Mouse (Mus musculus): ENCODE measurements at regions not wholly inside any gene's neighbourhood (a gene's known extent, or its start where the extent isn't known, plus 50 kb on each side); places are given as distances from the start of the nearest gene placed in this dataset.

DNA sequence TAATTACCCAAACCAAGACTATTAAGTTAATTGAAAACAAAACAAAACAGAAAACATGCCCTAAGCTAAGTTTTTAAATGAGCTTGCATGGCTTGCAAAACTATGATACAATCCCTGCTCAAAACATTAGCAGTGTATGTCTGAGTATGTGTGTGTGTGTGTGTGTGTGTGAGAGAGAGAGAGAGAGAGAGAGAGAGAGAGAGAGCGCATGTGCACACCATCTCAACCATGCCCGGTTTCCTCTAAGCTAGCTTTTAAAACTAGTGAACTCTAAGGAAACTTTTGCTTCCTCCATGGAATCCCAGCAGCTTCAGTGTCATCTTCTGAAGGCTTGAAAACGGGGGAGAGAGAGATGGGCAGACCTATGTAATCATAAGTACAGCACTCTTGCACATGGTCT, 114.3 kb downstream of the Rchy1 start:
- H3K36me3 ChIP-seq (ENCODE audit: control insufficient read depth, insufficient read depth, low read length, poor library complexity, severe bottlenecking), result no peaks in the 10 kb centered on the region
- TF ChIP-seq ZC3H11A (IDR thresholded peaks at IDR 0.05; ENCODE audit: borderline replicate concordance, low read depth, low read length) (no peak), CHD2 (IDR thresholded peaks at IDR 0.05; ENCODE audit: low read depth, low read length) (no peak), ZNF384 (IDR thresholded peaks at IDR 0.05; ENCODE audit: low read depth, low read length) (no peak), MAFK (IDR thresholded peaks at IDR 0.05; ENCODE audit: insufficient read depth, low read depth, low read length) (no peak), HCFC1 (IDR thresholded peaks at IDR 0.05; ENCODE audit: borderline replicate concordance, insufficient read depth, low read length) (no peak)
- no peaks in the 10 kb centered on the region for H3K9me3 ChIP-seq (ENCODE audit: control insufficient read depth, insufficient read depth, low read depth, low read length)
- no peak overlapping the region for H3K9ac ChIP-seq (ENCODE audit: insufficient read depth, low read depth, low read length, poor library complexity, severe bottlenecking)
- in situ Hi-C loops (cut with MboI; ENCODE audit: low sequenced_read_pairs in 2 of 2, unreplicated experiment in 2 of 2), result no loop called here
- H3K27ac ChIP-seq (ENCODE audit: insufficient read depth, low read depth, low read length, poor library complexity, severe bottlenecking), result no peak overlapping the region
- no peak for DNase-seq (ENCODE audit: low read depth, low spot score)
- no peak overlapping the region for H3K4me3 ChIP-seq (ENCODE audit: insufficient read depth in 1 of 2, low read depth in 1 of 2, low read length in 2 of 2, poor library complexity in 1 of 2, severe bottlenecking in 1 of 2)
- H3K4me1 ChIP-seq (ENCODE audit: control insufficient read depth in 2 of 2, insufficient read depth in 2 of 2, low read length in 2 of 2, poor library complexity in 1 of 2), result no peaks in the 10 kb centered on the region

- Histone ChIP-seq H3K27ac (ENCODE audit: insufficient read depth, low read depth, low read length, poor library complexity, severe bottlenecking) (no peak overlapping the region), H3K9ac (ENCODE audit: insufficient read depth, low read depth, low read length, poor library complexity, severe bottlenecking) (no peak overlapping the region), H3K4me1 (ENCODE audit: control insufficient read depth in 2 of 2, insufficient read depth in 2 of 2, low read length in 2 of 2, poor library complexity in 1 of 2) (no peaks in the 10 kb centered on the region), H3K36me3 (ENCODE audit: control insufficient read depth, insufficient read depth, low read length, poor library complexity, severe bottlenecking) (no peaks in the 10 kb centered on the region), H3K9me3 (ENCODE audit: control insufficient read depth, insufficient read depth, low read depth, low read length) (no peaks in the 10 kb centered on the region), H3K4me3 (ENCODE audit: insufficient read depth in 1 of 2, low read depth in 1 of 2, low read length in 2 of 2, poor library complexity in 1 of 2, severe bottlenecking in 1 of 2) (no peak overlapping the region)
- no peak for TF ChIP-seq ZNF384 (IDR thresholded peaks at IDR 0.05; ENCODE audit: low read depth, low read length)
- no peak for TF ChIP-seq CHD2 (IDR thresholded peaks at IDR 0.05; ENCODE audit: low read depth, low read length)
- no peak for TF ChIP-seq HCFC1 (IDR thresholded peaks at IDR 0.05; ENCODE audit: borderline replicate concordance, insufficient read depth, low read length)
- TF ChIP-seq MAFK (IDR thresholded peaks at IDR 0.05; ENCODE audit: insufficient read depth, low read depth, low read length), result no peak
- DNase-seq (ENCODE audit: low read depth, low spot score), result no peak
- in situ Hi-C loops (cut with MboI; ENCODE audit: low sequenced_read_pairs in 2 of 2, unreplicated experiment in 2 of 2), result no loop called here
Observed at GRCm38 (mm10) chr5:91843044-91843443, 119.8 kb downstream of the Rchy1 start.

DNA sequence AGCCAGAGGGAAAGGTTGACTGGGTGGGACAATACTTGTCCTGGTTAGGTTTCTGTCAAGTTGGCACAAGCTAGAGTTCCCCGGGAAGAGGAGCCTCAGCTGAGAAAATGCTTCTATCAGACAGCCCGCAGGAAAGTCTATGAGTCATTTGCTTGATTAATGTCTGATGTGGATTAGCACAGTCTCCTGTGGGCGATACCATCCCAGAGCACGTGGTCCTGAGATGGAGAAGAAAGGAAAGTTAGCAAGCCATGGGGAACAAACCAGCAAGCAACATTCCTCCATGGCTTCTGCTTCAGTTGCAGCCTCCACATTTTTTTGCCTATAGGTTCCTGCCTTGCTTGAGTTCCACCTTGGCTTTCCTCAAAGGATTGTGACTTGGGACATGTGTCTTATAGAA, 121.8 kb downstream of the Rchy1 start:
- TF ChIP-seq ZC3H11A (IDR thresholded peaks at IDR 0.05; ENCODE audit: borderline replicate concordance, low read depth, low read length) (no peak), CHD2 (IDR thresholded peaks at IDR 0.05; ENCODE audit: low read depth, low read length) (no peak), MAFK (IDR thresholded peaks at IDR 0.05; ENCODE audit: insufficient read depth, low read depth, low read length) (no peak), HCFC1 (IDR thresholded peaks at IDR 0.05; ENCODE audit: borderline replicate concordance, insufficient read depth, low read length) (no peak), ZNF384 (IDR thresholded peaks at IDR 0.05; ENCODE audit: low read depth, low read length) (no peak)
- no peak overlapping the region for H3K4me3 ChIP-seq (ENCODE audit: insufficient read depth in 1 of 2, low read depth in 1 of 2, low read length in 2 of 2, poor library complexity in 1 of 2, severe bottlenecking in 1 of 2)
- no peak overlapping the region for H3K9ac ChIP-seq (ENCODE audit: insufficient read depth, low read depth, low read length, poor library complexity, severe bottlenecking)
- no peaks in the 10 kb centered on the region for H3K36me3 ChIP-seq (ENCODE audit: control insufficient read depth, insufficient read depth, low read length, poor library complexity, severe bottlenecking)
- H3K27ac ChIP-seq (ENCODE audit: insufficient read depth, low read depth, low read length, poor library complexity, severe bottlenecking), result no peak overlapping the region
- no peaks in the 10 kb centered on the region for H3K9me3 ChIP-seq (ENCODE audit: control insufficient read depth, insufficient read depth, low read depth, low read length)
- no peaks in the 10 kb centered on the region for H3K4me1 ChIP-seq (ENCODE audit: control insufficient read depth in 2 of 2, insufficient read depth in 2 of 2, low read length in 2 of 2, poor library complexity in 1 of 2)
- DNase-seq (ENCODE audit: low read depth, low spot score), result no peak
- in situ Hi-C loops (cut with MboI; ENCODE audit: low sequenced_read_pairs in 2 of 2, unreplicated experiment in 2 of 2), result no loop called here

- Histone ChIP-seq H3K9me3 (ENCODE audit: control insufficient read depth, insufficient read depth, low read depth, low read length) (no peaks in the 10 kb centered on the region), H3K4me3 (ENCODE audit: insufficient read depth in 1 of 2, low read depth in 1 of 2, low read length in 2 of 2, poor library complexity in 1 of 2, severe bottlenecking in 1 of 2) (no peak overlapping the region), H3K27ac (ENCODE audit: insufficient read depth, low read depth, low read length, poor library complexity, severe bottlenecking) (no peak overlapping the region), H3K9ac (ENCODE audit: insufficient read depth, low read depth, low read length, poor library complexity, severe bottlenecking) (no peak overlapping the region), H3K4me1 (ENCODE audit: control insufficient read depth in 2 of 2, insufficient read depth in 2 of 2, low read length in 2 of 2, poor library complexity in 1 of 2) (no peaks in the 10 kb centered on the region), H3K36me3 (ENCODE audit: control insufficient read depth, insufficient read depth, low read length, poor library complexity, severe bottlenecking) (no peaks in the 10 kb centered on the region)
- in situ Hi-C loops (cut with MboI; ENCODE audit: low sequenced_read_pairs in 2 of 2, unreplicated experiment in 2 of 2), result no loop called here
- TF ChIP-seq ZNF384 (IDR thresholded peaks at IDR 0.05; ENCODE audit: low read depth, low read length), result no peak
- no peak for DNase-seq (ENCODE audit: low read depth, low spot score)
Observed at GRCm38 (mm10) chr5:91828481-91828880, 134.4 kb downstream of the Rchy1 start.

- Histone ChIP-seq H3K9me3 (ENCODE audit: control insufficient read depth, insufficient read depth, low read depth, low read length) (no peaks in the 10 kb centered on the region), H3K27ac (ENCODE audit: insufficient read depth, low read depth, low read length, poor library complexity, severe bottlenecking) (no peak overlapping the region), H3K9ac (ENCODE audit: insufficient read depth, low read depth, low read length, poor library complexity, severe bottlenecking) (no peak overlapping the region), H3K36me3 (ENCODE audit: control insufficient read depth, insufficient read depth, low read length, poor library complexity, severe bottlenecking) (no peaks in the 10 kb centered on the region), H3K4me3 (ENCODE audit: insufficient read depth in 1 of 2, low read depth in 1 of 2, low read length in 2 of 2, poor library complexity in 1 of 2, severe bottlenecking in 1 of 2) (no peak overlapping the region), H3K4me1 (ENCODE audit: control insufficient read depth in 2 of 2, insufficient read depth in 2 of 2, low read length in 2 of 2, poor library complexity in 1 of 2) (no peaks in the 10 kb centered on the region)
- no peak for DNase-seq (ENCODE audit: low read depth, low spot score)
- in situ Hi-C loops (cut with MboI; ENCODE audit: low sequenced_read_pairs in 2 of 2, unreplicated experiment in 2 of 2), result no loop called here
- TF ChIP-seq MAFK (IDR thresholded peaks at IDR 0.05; ENCODE audit: insufficient read depth, low read depth, low read length) (no peak), ZNF384 (IDR thresholded peaks at IDR 0.05; ENCODE audit: low read depth, low read length) (no peak), ZC3H11A (IDR thresholded peaks at IDR 0.05; ENCODE audit: borderline replicate concordance, low read depth, low read length) (no peak), HCFC1 (IDR thresholded peaks at IDR 0.05; ENCODE audit: borderline replicate concordance, insufficient read depth, low read length) (no peak), CHD2 (IDR thresholded peaks at IDR 0.05; ENCODE audit: low read depth, low read length) (no peak)
Observed at GRCm38 (mm10) chr5:91826636-91827035, 136.2 kb downstream of the Rchy1 start.
